Mouse (Mus musculus) olfactory bulb, adult 2 months (tissue): ENCODE results near the gene Klk15.

Experiments used
- CTCF ChIP-seq: fragments of 200-500 bp; IDR thresholded peaks from 2 replicates; pipeline ENCODE4 v1.5.1; 2012; ENCODE audit warnings: low read depth, mild to moderate bottlenecking, low read length, moderate library complexity; ENCODE audit not compliant: insufficient read depth
- POLR2A ChIP-seq: fragments of 200-500 bp; IDR thresholded peaks from 2 replicates; pipeline ENCODE4 v1.6.1; 2012; ENCODE audit warnings: mild to moderate bottlenecking, low read depth, low read length, moderate library complexity; ENCODE audit not compliant: insufficient read depth

- TF ChIP-seq POLR2A (no peak), CTCF (peak; percentile 52; the same call in 1 of the 2 replicates)
Measured at GRCm38 (mm10) chr7:43919559-43920451, 13.7 kb upstream of the Klk15 start.
